Mouse (Mus musculus) MEL (cell line): ENCODE results near the gene Rsph1. TPM values are rescaled to one million over a fixed set of nuclear protein-coding genes. Genes with fewer than 3 reads are reported as not detected.

Experiments used
- DNase-seq: peaks from one replicate; pipeline ENCODE4 v3.0.0; 2011; ENCODE audit warnings: low read depth, low spot score
- H3K27ac ChIP-seq: 2 replicates; pipeline ENCODE4 v1.5.1; 2012; ENCODE audit warnings: low read depth, mild to moderate bottlenecking, control low read depth, low read length, moderate library complexity; ENCODE audit not compliant: control insufficient read depth
- H3K27me3 ChIP-seq, 2 experiments: fragments of 150-350 bp in 1 of 2; sonication (generic) in 1 of 2; 2 replicates each; pipeline ENCODE4 v1.6.1; 2012; ENCODE audit warnings: low read length in 2 of 2, mild to moderate bottlenecking in 2 of 2, improper control_type of control experiment in 1 of 2, moderate library complexity in 1 of 2; ENCODE audit not compliant: insufficient read depth in 2 of 2, control insufficient read depth in 1 of 2
- H3K36me3 ChIP-seq, 2 experiments: 2 replicates each; pipeline ENCODE4 v1.6.1; 2012 to 2014; ENCODE audit warnings: low read length in 2 of 2, improper control_type of control experiment in 1 of 2, inconsistent platforms in 1 of 2, mild to moderate bottlenecking in 1 of 2; ENCODE audit not compliant: insufficient read depth in 2 of 2, control insufficient read depth in 1 of 2
- H3K4me1 ChIP-seq, 2 experiments: fragments of 150-350 bp in 1 of 2; sonication (generic) in 1 of 2; 2 replicates each; pipeline ENCODE4 v1.6.1; 2012; ENCODE audit warnings: low read length in 2 of 2, improper control_type of control experiment in 1 of 2, mild to moderate bottlenecking in 1 of 2; ENCODE audit not compliant: insufficient read depth in 2 of 2, control insufficient read depth in 1 of 2
- H3K4me3 ChIP-seq, 2 experiments: fragments of 150-350 bp in 1 of 2; sonication (generic) in 1 of 2; 2 replicates each; pipeline ENCODE4 v1.5.1; 2012; ENCODE audit warnings: low read depth in 2 of 2, low read length in 2 of 2, mild to moderate bottlenecking in 2 of 2, moderate library complexity in 2 of 2, control low read depth in 1 of 2, improper control_type of control experiment in 1 of 2; ENCODE audit not compliant: control insufficient read depth in 1 of 2, insufficient read depth in 1 of 2
- H3K79me2 ChIP-seq: 2 replicates; pipeline ENCODE4 v1.6.1; 2012; ENCODE audit warnings: mild to moderate bottlenecking, low read length, moderate library complexity; ENCODE audit not compliant: control insufficient read depth, poor library complexity, insufficient read depth
- H3K9ac ChIP-seq: 2 replicates; pipeline ENCODE4 v1.6.1; 2012; ENCODE audit warnings: low read depth, mild to moderate bottlenecking, control low read depth, low read length, moderate library complexity; ENCODE audit not compliant: control insufficient read depth, poor library complexity, severe bottlenecking
- H3K9me3 ChIP-seq: fragments of 150-350 bp; sonication (generic); replicated peaks from 2 replicates; pipeline ENCODE4 v1.6.1; 2012; ENCODE audit warnings: mild to moderate bottlenecking, low read length, improper control_type of control experiment, moderate library complexity; ENCODE audit not compliant: insufficient read depth
- BHLHE40 ChIP-seq: IDR thresholded peaks from 2 replicates; pipeline ENCODE4 v1.6.1; 2012; ENCODE audit warnings: low read depth, mild to moderate bottlenecking, inconsistent platforms, low read length, improper control_type of control experiment, borderline replicate concordance
- CHD1 ChIP-seq: IDR thresholded peaks from 2 replicates; pipeline ENCODE4 v1.6.1; 2012; ENCODE audit warnings: low read depth, mild to moderate bottlenecking, inconsistent platforms, low read length, improper control_type of control experiment
- CHD2 ChIP-seq: IDR thresholded peaks from 2 replicates; pipeline ENCODE4 v1.6.1; 2011; ENCODE audit warnings: low read length, improper control_type of control experiment
- CTCF ChIP-seq, 3 experiments: IDR thresholded peaks in 2 of 3; conservative IDR thresholded peaks in 1 of 3; 2 replicates each; pipeline ENCODE4 v1.5.1; 2011 to 2012; ENCODE audit warnings: low read length in 3 of 3, low read depth in 2 of 3, mild to moderate bottlenecking in 2 of 3, improper control_type of control experiment in 1 of 3, inconsistent platforms in 1 of 3, mixed read lengths in 1 of 3, moderate library complexity in 1 of 3; ENCODE audit not compliant: control insufficient read depth in 1 of 3, insufficient read depth in 1 of 3, poor library complexity in 1 of 3, severe bottlenecking in 1 of 3
- E2F4 ChIP-seq: IDR thresholded peaks from 2 replicates; pipeline ENCODE4 v1.6.1; 2011; ENCODE audit warnings: low read depth, low read length, improper control_type of control experiment, borderline replicate concordance
- EP300 ChIP-seq, 2 experiments: IDR thresholded peaks; 2 replicates each; pipeline ENCODE4 v1.6.1; 2011; ENCODE audit warnings: improper control_type of control experiment in 2 of 2, low read length in 2 of 2, low read depth in 1 of 2, mild to moderate bottlenecking in 1 of 2
- ETS1 ChIP-seq: IDR thresholded peaks from 2 replicates; pipeline ENCODE4 v1.6.1; 2012; ENCODE audit warnings: low read depth, mild to moderate bottlenecking, inconsistent platforms, low read length, improper control_type of control experiment, moderate library complexity
- GABPA ChIP-seq: IDR thresholded peaks from 2 replicates; pipeline ENCODE4 v1.6.1; 2012; ENCODE audit warnings: low read depth, mild to moderate bottlenecking, inconsistent platforms, low read length, improper control_type of control experiment, moderate library complexity
- GATA1 ChIP-seq: IDR thresholded peaks from 2 replicates; pipeline ENCODE4 v1.6.1; 2011; ENCODE audit warnings: low read depth, low read length, improper control_type of control experiment
- HCFC1 ChIP-seq: IDR thresholded peaks from 2 replicates; pipeline ENCODE4 v1.6.1; 2012; ENCODE audit warnings: low read depth, mild to moderate bottlenecking, inconsistent platforms, low read length, improper control_type of control experiment, moderate library complexity
- JUND ChIP-seq: IDR thresholded peaks from 2 replicates; pipeline ENCODE4 v1.6.1; 2011; ENCODE audit warnings: low read depth, mild to moderate bottlenecking, improper control_type of control experiment, low read length
- KAT2A ChIP-seq: conservative IDR thresholded peaks from 2 replicates; pipeline ENCODE4 v1.6.1; 2012; ENCODE audit warnings: low read depth, low read length, improper control_type of control experiment, inconsistent platforms
- MAFK ChIP-seq: IDR thresholded peaks from 2 replicates; pipeline ENCODE4 v1.6.1; 2011; ENCODE audit warnings: low read depth, mild to moderate bottlenecking, low read length, improper control_type of control experiment, borderline replicate concordance
- MAZ ChIP-seq: IDR thresholded peaks from 2 replicates; pipeline ENCODE4 v1.6.1; 2012; ENCODE audit warnings: low read depth, mild to moderate bottlenecking, inconsistent platforms, low read length, improper control_type of control experiment
- MEF2A ChIP-seq: IDR thresholded peaks from 2 replicates; pipeline ENCODE4 v1.6.1; 2014; ENCODE audit warnings: low read depth, mild to moderate bottlenecking, inconsistent platforms, low read length, improper control_type of control experiment; ENCODE audit not compliant: poor library complexity, insufficient replicate concordance, severe bottlenecking; ENCODE audit errors: extremely low read depth
- MYB ChIP-seq: IDR thresholded peaks from 2 replicates; pipeline ENCODE4 v1.6.1; 2011; ENCODE audit warnings: mild to moderate bottlenecking, low read depth, low read length, improper control_type of control experiment
- MYC ChIP-seq: IDR thresholded peaks from 2 replicates; pipeline ENCODE4 v1.6.1; 2011; ENCODE audit warnings: low read depth, mild to moderate bottlenecking, low read length, improper control_type of control experiment, moderate library complexity
- NELFE ChIP-seq: IDR thresholded peaks from 2 replicates; pipeline ENCODE4 v1.6.1; 2011; ENCODE audit warnings: low read depth, low read length, improper control_type of control experiment
- NRF1 ChIP-seq: IDR thresholded peaks from 2 replicates; pipeline ENCODE4 v1.6.1; 2014; ENCODE audit warnings: low read depth, mild to moderate bottlenecking, inconsistent platforms, low read length, improper control_type of control experiment, moderate library complexity; ENCODE audit not compliant: poor library complexity, insufficient read depth, severe bottlenecking
- POLR2A ChIP-seq, 2 experiments: IDR thresholded peaks; 2 replicates each; pipeline ENCODE4 v1.6.1; 2011 to 2012; ENCODE audit warnings: low read length in 2 of 2, mild to moderate bottlenecking in 2 of 2, control low read depth in 1 of 2, improper control_type of control experiment in 1 of 2, low read depth in 1 of 2, moderate library complexity in 1 of 2; ENCODE audit not compliant: control insufficient read depth in 1 of 2, insufficient read depth in 1 of 2, poor library complexity in 1 of 2
- POLR2AphosphoS2 ChIP-seq: IDR thresholded peaks from 2 replicates; pipeline ENCODE4 v1.6.1; 2011; ENCODE audit warnings: low read length, improper control_type of control experiment
- POLR2AphosphoS5 ChIP-seq: IDR thresholded peaks from 2 replicates; pipeline ENCODE4 v1.6.1; 2012; ENCODE audit warnings: low read depth, borderline replicate concordance, mild to moderate bottlenecking, inconsistent platforms, low read length, moderate library complexity, mixed read lengths
- RAD21 ChIP-seq: IDR thresholded peaks from 2 replicates; pipeline ENCODE4 v1.6.1; 2011; ENCODE audit warnings: mild to moderate bottlenecking, low read depth, low read length, improper control_type of control experiment
- RCOR1 ChIP-seq: IDR thresholded peaks from 2 replicates; pipeline ENCODE4 v1.6.1; 2012; ENCODE audit warnings: low read depth, mild to moderate bottlenecking, inconsistent platforms, low read length, improper control_type of control experiment
- SIN3A ChIP-seq: IDR thresholded peaks from 2 replicates; pipeline ENCODE4 v1.6.1; 2012; ENCODE audit warnings: low read length, improper control_type of control experiment, inconsistent platforms
- SMC3 ChIP-seq: IDR thresholded peaks from 2 replicates; pipeline ENCODE4 v1.6.1; 2011; ENCODE audit warnings: low read depth, low read length, improper control_type of control experiment
- TAL1 ChIP-seq: IDR thresholded peaks from 2 replicates; pipeline ENCODE4 v1.6.1; 2012; ENCODE audit warnings: mild to moderate bottlenecking, inconsistent platforms, low read length, moderate library complexity, mixed read lengths
- TBP ChIP-seq: IDR thresholded peaks from 2 replicates; pipeline ENCODE4 v1.8.0; 2011; ENCODE audit warnings: low read depth, low read length, improper control_type of control experiment
- TCF12 ChIP-seq: IDR thresholded peaks from 2 replicates; pipeline ENCODE4 v1.6.1; 2014; ENCODE audit warnings: low read depth, mild to moderate bottlenecking, inconsistent platforms, low read length, improper control_type of control experiment, moderate library complexity
- UBTF ChIP-seq: IDR thresholded peaks from 2 replicates; pipeline ENCODE4 v1.6.1; 2012; ENCODE audit warnings: low read depth, mild to moderate bottlenecking, inconsistent platforms, low read length, improper control_type of control experiment, moderate library complexity, borderline replicate concordance; ENCODE audit not compliant: insufficient read depth
- USF1 ChIP-seq: IDR thresholded peaks from 2 replicates; pipeline ENCODE4 v1.6.1; 2014; ENCODE audit warnings: low read depth, mild to moderate bottlenecking, inconsistent platforms, low read length, improper control_type of control experiment, moderate library complexity
- USF2 ChIP-seq, 2 experiments: IDR thresholded peaks; 2 replicates each; pipeline ENCODE4 v1.6.1; 2011 to 2012; ENCODE audit warnings: improper control_type of control experiment in 2 of 2, low read length in 2 of 2, borderline replicate concordance in 1 of 2, inconsistent platforms in 1 of 2, low read depth in 1 of 2, mild to moderate bottlenecking in 1 of 2; ENCODE audit not compliant: insufficient read depth in 1 of 2
- ZC3H11A ChIP-seq: IDR thresholded peaks from 2 replicates; pipeline ENCODE4 v1.6.1; 2012; ENCODE audit warnings: low read depth, mild to moderate bottlenecking, inconsistent platforms, low read length, improper control_type of control experiment
- ZKSCAN1 ChIP-seq: IDR thresholded peaks from 2 replicates; pipeline ENCODE4 v1.6.1; 2012; ENCODE audit warnings: low read depth, mild to moderate bottlenecking, inconsistent platforms, low read length, improper control_type of control experiment, moderate library complexity
- ZMIZ1 ChIP-seq: IDR thresholded peaks from 2 replicates; pipeline ENCODE4 v1.6.1; 2012; ENCODE audit warnings: low read depth, mild to moderate bottlenecking, inconsistent platforms, low read length, improper control_type of control experiment, moderate library complexity
- polyA plus RNA-seq, 2 experiments: library from polyadenylated mRNA; stranded (reverse) in 1 of 2; unstranded in 1 of 2; fragments of >175 nt in 1 of 2; fragments of >200 nt in 1 of 2; gene quantifications; 2 replicates each; pipeline versions ENCODE4 v1.2.1 to v1.2.4; 2012; ENCODE audit warnings: low replicate concordance in 2 of 2, low read depth in 1 of 2; ENCODE audit not compliant: insufficient read length in 2 of 2, insufficient read depth in 1 of 2, missing spikeins in 1 of 2
- total RNA-seq: library from RNA; depleted of rRNA; stranded (reverse); fragments of 300-350 nt; gene quantifications from 2 replicates; pipeline ENCODE4 v1.2.3, GENCODE M21; 2012

Gene Rsph1
- total and polyA plus RNA-seq, 3 experiments: 1.3 to 3.6 TPM; not detected in 1

DNA sequence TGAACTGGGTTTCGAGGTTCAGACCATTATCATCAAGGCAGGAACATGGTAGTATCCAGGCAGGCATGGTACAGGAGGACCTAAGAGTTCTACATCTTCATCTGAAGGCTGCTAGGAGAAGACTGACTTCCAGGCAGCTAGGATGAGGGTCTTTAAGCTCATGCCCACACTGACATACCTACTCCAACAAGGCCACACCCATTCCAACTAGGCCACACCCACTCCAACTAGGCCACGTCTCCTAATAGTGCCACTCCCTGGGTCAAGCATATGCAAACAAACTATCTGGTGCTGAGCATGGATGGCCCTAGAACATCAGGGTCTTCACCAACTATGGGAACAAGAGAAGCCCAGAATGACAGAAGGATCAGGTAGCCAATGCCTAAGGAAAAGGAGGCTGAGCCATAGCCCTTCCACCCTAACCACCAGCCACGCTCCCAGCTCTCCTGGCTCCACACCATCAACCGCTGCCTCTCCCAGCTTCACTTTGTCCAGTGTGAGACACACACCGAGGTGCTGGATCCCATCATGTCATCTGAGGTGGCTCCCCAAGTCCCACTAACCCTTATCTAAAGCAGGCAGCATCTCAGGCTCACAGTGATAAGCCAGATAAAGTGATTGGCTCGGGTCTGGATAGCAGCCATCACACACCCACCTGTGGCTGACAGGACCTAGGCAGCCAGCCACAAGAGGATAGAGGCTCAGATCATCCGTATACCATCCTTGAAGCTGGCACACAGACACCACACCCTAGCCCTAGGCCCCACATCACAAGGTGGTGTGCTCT, 38.8 kb downstream of the Rsph1 start:
- Histone ChIP-seq H3K36me3 (peaks cover 17 to 18% of the 10 kb centered on the region in 2 experiments), H3K27me3 (no peaks in the 10 kb centered on the region), H3K9ac (no peak overlapping the region), H3K79me2 (no peaks in the 10 kb centered on the region), H3K9me3 (no peaks in the 10 kb centered on the region; the same call in 1 of the 2 replicates), H3K27ac (peak overlapping the region; percentile 23; the same call in 1 of the 2 replicates), H3K4me1 (peaks cover 13 to 22% of the 10 kb centered on the region in 2 experiments), H3K4me3 (no peak overlapping the region)
- peak; percentile 62 for DNase-seq
- TF ChIP-seq KAT2A (no peak; the same call in 1 of the 2 replicates), UBTF (no peak), BHLHE40 (peak; percentile 94), POLR2AphosphoS5 (no peak), NELFE (no peak), ETS1 (peak; percentile 87), ZC3H11A (no peak), HCFC1 (no peak), MAFK (no peak; the same call in 1 of the 2 replicates), TBP (no peak), CHD2 (no peak), USF2 (IDR thresholded peaks at IDR 0.05; ENCODE audit: borderline replicate concordance in 1 of 2, insufficient read depth in 1 of 2, low read depth in 1 of 2, low read length in 2 of 2) (no peak), MEF2A (peak; percentile 52; the same call in 1 of the 2 replicates), JUND (no peak), MAZ (peak; percentile 75; the same call in 1 of the 2 replicates), MYB (0 out of 2 replicates have a peak, but pooled peaks have one; percentile 38), POLR2A (IDR thresholded peaks at IDR 0.05; ENCODE audit: control insufficient read depth in 1 of 2, insufficient read depth in 1 of 2, low read depth in 1 of 2, low read length in 2 of 2, poor library complexity in 1 of 2) (no peak), POLR2AphosphoS2 (peak; percentile 68; the same call in 1 of the 2 replicates), GABPA (no peak), RAD21 (no peak), USF1 (0 out of 2 replicates have a peak, but pooled peaks have one; percentile 11), SIN3A (peak; percentile 69), CTCF (IDR thresholded peaks at IDR 0.05 in 2 of 3, conservative IDR thresholded peaks at IDR 0.05 in 1 of 3; ENCODE audit: control insufficient read depth in 1 of 3, insufficient read depth in 1 of 3, low read depth in 2 of 3, low read length in 3 of 3, poor library complexity in 1 of 3, severe bottlenecking in 1 of 3) (no peak), RCOR1 (peak; percentile 89), E2F4 (no peak), SMC3 (no peak), EP300 (IDR thresholded peaks at IDR 0.05; ENCODE audit: low read depth in 1 of 2, low read length in 2 of 2) (peak; percentile 90 to 94), ZMIZ1 (0 out of 2 replicates have a peak, but pooled peaks have one; percentile 37), GATA1 (peak; percentile 95), MYC (no peak), CHD1 (no peak), NRF1 (peak; percentile 24; the same call in 1 of the 2 replicates), ZKSCAN1 (no peak), TCF12 (peak; percentile 99), TAL1 (peak; percentile 56)
